Mouse (Mus musculus): ENCODE results near the gene Npb.

DNA sequence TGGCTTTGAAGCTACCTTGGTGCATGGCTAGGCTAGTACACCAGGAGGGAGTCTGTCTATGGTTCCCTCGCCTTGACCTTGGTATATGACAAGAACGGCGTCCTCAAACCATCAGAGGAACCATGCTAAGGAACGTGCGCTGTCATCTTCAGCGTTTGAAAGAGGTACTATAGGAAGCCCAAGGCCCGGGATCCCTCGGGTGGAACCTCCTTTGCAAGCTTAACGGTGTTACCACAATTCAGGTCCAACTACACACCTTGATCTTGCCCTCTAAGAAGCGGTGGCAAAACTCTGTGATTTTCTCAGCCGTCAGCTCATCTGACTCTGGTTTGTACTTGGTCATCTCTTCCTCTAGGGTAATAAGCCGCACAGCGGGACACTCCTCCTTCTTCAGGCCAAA is 45.3 kb upstream of the Npb start:
- no peak for TF ChIP-seq CTCF (IDR thresholded peaks at IDR 0.05; ENCODE audit: borderline replicate concordance, insufficient read depth, low read length)
- no peak for TF ChIP-seq POLR2A (IDR thresholded peaks at IDR 0.05; ENCODE audit: low read depth, low read length)

Measured in embryonic fibroblast, embryonic 13.5 days (primary cell).